Mouse (Mus musculus): ENCODE measurements around the gene Anpep. TPM values are rescaled to one million over a fixed set of nuclear protein-coding genes. Genes with fewer than 3 reads are reported as not detected.

Gene Anpep
- polyA plus RNA-seq, 1 experiment from 2014 or later: 2.8 TPM

GRCm38 (mm10) chr7:79881901-79882300, 21.0 kb upstream of the Anpep start:
- Histone ChIP-seq H3K27me3 (ENCODE audit: poor library complexity, severe bottlenecking) (no peaks in the 10 kb centered on the region), H3K9me3 (no peaks in the 10 kb centered on the region), H3K27ac (no peak overlapping the region), H3K4me3 (no peak overlapping the region), H3K4me1 (0 out of 2 replicates have a peak, but pooled peaks cover 3% of the 10 kb centered on the region), H3K36me3 (replicated peaks) (peaks cover 76% of the 10 kb centered on the region)
- no peak for DNase-seq (ENCODE audit: extremely low spot score, low spot score)
- 94% methylated on average over 6 of the region's 6 CpGs for WGBS

- Histone ChIP-seq H3K36me3 (replicated peaks) (peaks cover 80% of the 10 kb centered on the region), H3K27me3 (ENCODE audit: poor library complexity, severe bottlenecking) (no peaks in the 10 kb centered on the region), H3K4me3 (no peak overlapping the region), H3K27ac (no peak overlapping the region), H3K4me1 (0 out of 2 replicates have a peak, but pooled peaks cover 3% of the 10 kb centered on the region), H3K9me3 (no peaks in the 10 kb centered on the region)
- WGBS: 40% methylated on average over 3 of the region's 3 CpGs
- no peak for DNase-seq (ENCODE audit: extremely low spot score, low spot score)
These were observed 20.1 kb upstream of the Anpep start for GRCm38 (mm10) chr7:79880998-79881397.

- Histone ChIP-seq H3K4me1 (0 out of 2 replicates have a peak, but pooled peaks cover 3% of the 10 kb centered on the region), H3K27me3 (ENCODE audit: poor library complexity, severe bottlenecking) (no peaks in the 10 kb centered on the region), H3K4me3 (no peak overlapping the region), H3K36me3 (replicated peaks) (peaks cover 77% of the 10 kb centered on the region), H3K27ac (no peak overlapping the region), H3K9me3 (no peaks in the 10 kb centered on the region)
- no peak for DNase-seq (ENCODE audit: extremely low spot score, low spot score)
- WGBS: 81% methylated on average over 6 of the region's 6 CpGs
These were observed 19.2 kb upstream of the Anpep start for GRCm38 (mm10) chr7:79880033-79880432.

- 76% methylated on average over 2 of the region's 2 CpGs for WGBS
- Histone ChIP-seq H3K27me3 (ENCODE audit: poor library complexity, severe bottlenecking) (no peaks in the 10 kb centered on the region), H3K4me3 (no peak overlapping the region), H3K27ac (no peak overlapping the region), H3K4me1 (0 out of 2 replicates have a peak, but pooled peaks cover 3% of the 10 kb centered on the region), H3K36me3 (replicated peaks) (peaks cover 69% of the 10 kb centered on the region), H3K9me3 (no peaks in the 10 kb centered on the region)
- no peak for DNase-seq (ENCODE audit: extremely low spot score, low spot score)
These were observed 17.7 kb upstream of the Anpep start for GRCm38 (mm10) chr7:79878455-79879025.

- Histone ChIP-seq H3K9me3 (no peaks in the 10 kb centered on the region), H3K36me3 (replicated peaks) (peaks cover 19% of the 10 kb centered on the region), H3K27ac (no peak overlapping the region), H3K4me3 (no peak overlapping the region), H3K4me1 (peaks cover 15% of the 10 kb centered on the region), H3K27me3 (ENCODE audit: poor library complexity, severe bottlenecking) (no peaks in the 10 kb centered on the region)
- DNase-seq (ENCODE audit: extremely low spot score, low spot score): no peak
- 87% methylated on average over 6 of the region's 6 CpGs for WGBS
These were observed 12.5 kb upstream of the Anpep start for GRCm38 (mm10) chr7:79873407-79873806.

- DNase-seq (ENCODE audit: extremely low spot score, low spot score): no peak
- no peaks in the 10 kb centered on the region for H3K9me3 ChIP-seq
- no peaks in the 10 kb centered on the region for H3K27me3 ChIP-seq (ENCODE audit: poor library complexity, severe bottlenecking)
- no peak overlapping the region for H3K4me3 ChIP-seq
- H3K36me3 ChIP-seq (replicated peaks): peaks cover 11% of the 10 kb centered on the region; the same call in 1 of the 2 replicates
- 92% methylated on average over 6 of the region's 6 CpGs for WGBS
- peaks cover 28% of the 10 kb centered on the region for H3K4me1 ChIP-seq
- H3K27ac ChIP-seq: no peak overlapping the region
These were observed 11.0 kb upstream of the Anpep start for GRCm38 (mm10) chr7:79871797-79872345.

- peak overlapping the region; percentile 44; the same call in 1 of the 2 replicates for H3K27ac ChIP-seq
- no peaks in the 10 kb centered on the region for H3K27me3 ChIP-seq (ENCODE audit: poor library complexity, severe bottlenecking)
- no peak for DNase-seq (ENCODE audit: extremely low spot score, low spot score)
- H3K4me1 ChIP-seq: peaks cover 36% of the 10 kb centered on the region
- H3K9me3 ChIP-seq: no peaks in the 10 kb centered on the region
- no peaks in the 10 kb centered on the region for H3K36me3 ChIP-seq (replicated peaks)
- H3K4me3 ChIP-seq: no peak overlapping the region
- WGBS: 66% methylated on average over 6 of the region's 6 CpGs
These were observed 8.3 kb upstream of the Anpep start for GRCm38 (mm10) chr7:79869072-79869719.

GRCm38 (mm10) chr7:79868475-79868874, 7.6 kb upstream of the Anpep start:
- 88% methylated on average over 7 of the region's 7 CpGs for WGBS
- DNase-seq (ENCODE audit: extremely low spot score, low spot score): no peak
- Histone ChIP-seq H3K27ac (peak overlapping the region; percentile 35; the same call in 1 of the 2 replicates), H3K36me3 (replicated peaks) (no peaks in the 10 kb centered on the region), H3K9me3 (no peaks in the 10 kb centered on the region), H3K4me1 (peaks cover 36% of the 10 kb centered on the region), H3K27me3 (ENCODE audit: poor library complexity, severe bottlenecking) (no peaks in the 10 kb centered on the region), H3K4me3 (no peak overlapping the region)

- DNase-seq (ENCODE audit: extremely low spot score, low spot score): no peak
- WGBS: 91% methylated on average over 13 of the region's 13 CpGs
- no peaks in the 10 kb centered on the region for H3K9me3 ChIP-seq
- peaks cover 36% of the 10 kb centered on the region for H3K4me1 ChIP-seq
- peak overlapping the region; percentile 35; the same call in 1 of the 2 replicates for H3K27ac ChIP-seq
- no peak overlapping the region for H3K4me3 ChIP-seq
- no peaks in the 10 kb centered on the region for H3K27me3 ChIP-seq (ENCODE audit: poor library complexity, severe bottlenecking)
- no peaks in the 10 kb centered on the region for H3K36me3 ChIP-seq (replicated peaks)
These were observed 7.0 kb upstream of the Anpep start for GRCm38 (mm10) chr7:79867861-79868260.

- Histone ChIP-seq H3K4me3 (no peak overlapping the region), H3K27ac (peak overlapping the region; percentile 62; the same call in 1 of the 2 replicates), H3K36me3 (replicated peaks) (no peaks in the 10 kb centered on the region), H3K27me3 (ENCODE audit: poor library complexity, severe bottlenecking) (no peaks in the 10 kb centered on the region), H3K4me1 (peaks cover 36% of the 10 kb centered on the region), H3K9me3 (no peaks in the 10 kb centered on the region)
- peak; percentile 38 for DNase-seq (ENCODE audit: extremely low spot score, low spot score)
- 79% methylated on average over 3 of the region's 3 CpGs for WGBS
These were observed 5.6 kb upstream of the Anpep start for GRCm38 (mm10) chr7:79866294-79867000.

- H3K27ac ChIP-seq: no peak overlapping the region
- H3K9me3 ChIP-seq: no peaks in the 10 kb centered on the region
- no peaks in the 10 kb centered on the region for H3K27me3 ChIP-seq (ENCODE audit: poor library complexity, severe bottlenecking)
- peaks cover 25% of the 10 kb centered on the region for H3K4me1 ChIP-seq
- no peak for DNase-seq (ENCODE audit: extremely low spot score, low spot score)
- H3K4me3 ChIP-seq: no peak overlapping the region
- H3K36me3 ChIP-seq (replicated peaks): no peaks in the 10 kb centered on the region
- WGBS: 91% methylated on average over 8 of the region's 8 CpGs
These were observed 935 bp upstream of the Anpep start for GRCm38 (mm10) chr7:79861794-79862193.

GRCm38 (mm10) chr7:79858956-79859630, 1.8 kb downstream of the Anpep start:
- DNase-seq (ENCODE audit: extremely low spot score, low spot score): no peak
- Histone ChIP-seq H3K4me1 (peaks cover 18% of the 10 kb centered on the region; the same call in 1 of the 2 replicates), H3K27ac (0 out of 2 replicates have a peak overlapping the region, but pooled peaks have one; percentile 12), H3K9me3 (no peaks in the 10 kb centered on the region), H3K4me3 (no peak overlapping the region), H3K27me3 (ENCODE audit: poor library complexity, severe bottlenecking) (no peaks in the 10 kb centered on the region), H3K36me3 (replicated peaks) (no peaks in the 10 kb centered on the region)
- WGBS: 78% methylated on average over 9 of the region's 9 CpGs
